Mouse (Mus musculus) liver, postnatal 0 days (tissue): ENCODE results near the gene Galt.

ENCODE experiments used
- CTCF ChIP-seq: sonication (generic); IDR thresholded peaks from 2 replicates; pipeline ENCODE4 v1.5.1; 2016; ENCODE audit warnings: antibody characterized with exemption, low read depth
- EP300 ChIP-seq: IDR thresholded peaks from 2 replicates; pipeline ENCODE4 v1.6.1; 2016; ENCODE audit warnings: antibody characterized with exemption, low read depth, mild to moderate bottlenecking

GRCm38 (mm10) chr4:41738256-41738603 is 16.8 kb upstream of the Galt start:
- TF ChIP-seq EP300: no peak
- no peak for TF ChIP-seq CTCF
